Mouse (Mus musculus): Measurements from ENCODE around the gene Dnajc5. TPM values are rescaled to one million over a fixed set of nuclear protein-coding genes. Genes with fewer than 3 reads are reported as not detected.

The Dnajc5 gene
- polyA plus RNA-seq, 1 experiment from 2014 or later, result 97.1 TPM

DNA sequence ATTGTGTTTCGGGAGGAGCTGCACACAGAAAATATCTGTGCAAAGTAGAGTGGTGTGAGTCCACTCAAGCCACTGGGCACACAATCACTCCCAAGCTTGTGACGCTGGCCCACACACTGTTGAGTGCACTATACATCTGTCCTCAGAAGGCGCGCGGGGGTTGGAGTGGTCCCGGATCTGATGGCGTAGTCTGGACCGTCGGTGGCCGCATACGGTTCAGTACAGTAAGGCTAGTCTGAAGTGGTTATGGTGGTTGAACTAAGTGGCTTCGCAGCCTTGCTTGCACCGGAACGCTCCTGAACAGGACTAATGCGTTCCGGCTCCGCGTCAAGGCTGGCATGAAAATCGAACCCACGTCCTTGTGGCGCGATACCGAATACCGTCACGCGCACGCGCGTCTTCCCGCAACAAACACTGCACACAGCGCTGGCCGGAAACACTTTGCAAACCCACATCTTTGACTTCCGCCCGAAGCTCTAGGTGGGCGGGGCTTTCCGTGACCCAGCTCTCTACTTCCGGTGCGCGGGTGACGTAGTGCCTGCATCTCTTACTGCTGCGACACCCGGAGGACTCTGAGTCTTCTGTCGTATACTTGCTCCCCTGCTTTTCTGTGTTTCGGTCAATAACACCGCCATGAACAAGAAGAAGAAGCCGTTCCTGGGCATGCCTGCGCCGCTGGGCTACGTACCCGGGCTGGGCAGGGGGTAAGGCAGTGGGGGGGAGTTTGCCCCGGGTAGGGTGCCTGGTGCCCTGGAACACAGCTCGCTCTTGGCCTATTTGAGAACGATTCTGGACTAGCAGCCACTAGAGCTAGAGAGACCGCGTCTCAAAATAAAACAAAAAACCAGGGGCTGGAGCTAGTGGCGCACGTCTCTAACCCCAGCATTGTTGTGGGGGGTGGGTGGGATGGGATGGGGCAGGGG is 80.8 kb downstream of the Dnajc5 start:
- DNase-seq (ENCODE audit: low spot score) (peak; percentile 98), ATAC-seq (ENCODE audit: low FRiP score) (peak; percentile 92)
- peak overlapping the region; percentile 17 for H3K27ac ChIP-seq (ENCODE audit: low read depth, low read length)
- 2% methylated on average over 57 of the region's 57 CpGs for WGBS
- H3K9ac ChIP-seq (ENCODE audit: low read depth, low read length), result peak overlapping the region; percentile 67
- H3K4me2 ChIP-seq (replicated peaks; ENCODE audit: low read depth, low read length), result peak overlapping the region; percentile 69
- H3K4me3 ChIP-seq (ENCODE audit: low read depth, low read length), result peak overlapping the region; percentile 58
- H3K4me1 ChIP-seq (replicated peaks; ENCODE audit: control insufficient read depth, insufficient read depth, low read length), result peaks cover 10% of the 10 kb centered on the region; the same call in 1 of the 2 replicates
- no peaks in the 10 kb centered on the region for H3K9me3 ChIP-seq (ENCODE audit: control insufficient read depth, low read length)
- no peaks in the 10 kb centered on the region for H3K27me3 ChIP-seq (ENCODE audit: control insufficient read depth, insufficient read depth, low read length)
- no peaks in the 10 kb centered on the region for H3K36me3 ChIP-seq (ENCODE audit: control insufficient read depth, insufficient read depth, low read length)

DNA sequence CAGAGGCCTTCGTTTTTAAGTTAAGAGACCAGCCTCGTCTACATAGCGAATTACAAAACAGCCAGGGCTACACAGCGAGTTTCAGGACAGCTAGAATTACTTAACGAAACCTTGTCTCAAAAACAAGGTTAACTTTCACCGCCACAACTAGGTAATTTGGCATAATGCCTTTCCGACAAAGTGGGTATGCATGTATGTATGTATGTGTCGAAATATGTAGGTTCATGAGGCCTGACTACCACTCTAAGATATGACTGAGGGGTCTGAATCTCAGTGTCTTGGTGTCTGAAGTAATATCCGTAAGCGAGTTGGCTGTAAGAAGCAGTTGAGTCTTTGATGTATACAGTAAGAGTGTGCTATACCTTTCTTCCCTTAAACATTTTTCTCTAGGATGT is 81.5 kb downstream of the Dnajc5 start:
- Histone ChIP-seq H3K27me3 (ENCODE audit: control insufficient read depth, insufficient read depth, low read length) (no peaks in the 10 kb centered on the region), H3K4me2 (replicated peaks; ENCODE audit: low read depth, low read length) (peak overlapping the region; percentile 61), H3K27ac (ENCODE audit: low read depth, low read length) (no peak overlapping the region), H3K4me3 (ENCODE audit: low read depth, low read length) (peak overlapping the region; percentile 58), H3K36me3 (ENCODE audit: control insufficient read depth, insufficient read depth, low read length) (no peaks in the 10 kb centered on the region), H3K9me3 (ENCODE audit: control insufficient read depth, low read length) (no peaks in the 10 kb centered on the region), H3K4me1 (replicated peaks; ENCODE audit: control insufficient read depth, insufficient read depth, low read length) (peaks cover 10% of the 10 kb centered on the region; the same call in 1 of the 2 replicates), H3K9ac (ENCODE audit: low read depth, low read length) (peak overlapping the region; percentile 67)
- DNase-seq (ENCODE audit: low spot score), result no peak
- ATAC-seq (ENCODE audit: low FRiP score), result no peak
- 29% methylated on average over 10 of the region's 10 CpGs for WGBS

DNA sequence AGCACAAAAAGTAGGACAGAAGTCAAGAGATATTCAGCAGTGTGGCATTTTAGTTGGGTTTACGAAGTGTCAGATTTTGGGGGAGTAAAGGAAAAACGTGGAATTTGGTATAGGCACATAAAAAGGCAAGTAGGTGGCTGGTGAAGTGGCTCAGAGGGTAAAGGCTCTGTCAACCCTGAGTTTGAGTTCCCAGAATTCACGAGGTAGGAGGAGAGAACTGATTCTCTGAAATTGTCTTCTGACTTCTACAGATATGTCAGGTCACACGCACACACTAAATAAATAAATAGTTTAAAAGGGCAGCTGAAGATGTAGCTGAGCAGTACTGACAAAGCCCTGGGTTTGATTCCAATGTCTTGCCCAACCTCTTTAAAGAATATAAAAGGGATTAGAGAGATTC is 82.1 kb downstream of the Dnajc5 start:
- H3K4me1 ChIP-seq (replicated peaks; ENCODE audit: control insufficient read depth, insufficient read depth, low read length), result peaks cover 10% of the 10 kb centered on the region; the same call in 1 of the 2 replicates
- H3K4me3 ChIP-seq (ENCODE audit: low read depth, low read length), result no peak overlapping the region
- H3K36me3 ChIP-seq (ENCODE audit: control insufficient read depth, insufficient read depth, low read length), result no peaks in the 10 kb centered on the region
- no peak overlapping the region for H3K27ac ChIP-seq (ENCODE audit: low read depth, low read length)
- WGBS, result 82% methylated on average over 4 of the region's 4 CpGs
- no peak for ATAC-seq (ENCODE audit: low FRiP score)
- H3K27me3 ChIP-seq (ENCODE audit: control insufficient read depth, insufficient read depth, low read length), result no peaks in the 10 kb centered on the region
- no peaks in the 10 kb centered on the region for H3K9me3 ChIP-seq (ENCODE audit: control insufficient read depth, low read length)
- no peak for DNase-seq (ENCODE audit: low spot score)
- no peak overlapping the region for H3K4me2 ChIP-seq (replicated peaks; ENCODE audit: low read depth, low read length)
- H3K9ac ChIP-seq (ENCODE audit: low read depth, low read length), result no peak overlapping the region

Other genes starting within 250 kb of the Dnajc5 start
- gene Gmeb2, start 232.4 kb upstream of the Dnajc5 start, polyA plus RNA-seq (2014; fragmentation: Nextera tagmentation; extraction: Ambion mirVana), result 17.9 and 19.7 TPM in 2 replicates
- 426 and 432 TPM in 2 replicates for gene Stmn3, start 206.0 kb upstream of the Dnajc5 start, polyA plus RNA-seq (2014; fragmentation: Nextera tagmentation; extraction: Ambion mirVana)
- gene Rtel1, start 200.7 kb upstream of the Dnajc5 start, polyA plus RNA-seq (2014; fragmentation: Nextera tagmentation; extraction: Ambion mirVana), result 41.6 and 45.6 TPM in 2 replicates
- 33.4 and 38.1 TPM in 2 replicates for gene Zgpat, start 155.6 kb upstream of the Dnajc5 start, polyA plus RNA-seq (2014; fragmentation: Nextera tagmentation; extraction: Ambion mirVana)
- 51.6 and 55.2 TPM in 2 replicates for gene Arfrp1, start 155.1 kb upstream of the Dnajc5 start, polyA plus RNA-seq (2014; fragmentation: Nextera tagmentation; extraction: Ambion mirVana)
- gene Lime1, start 140.4 kb upstream of the Dnajc5 start, polyA plus RNA-seq (2014; fragmentation: Nextera tagmentation; extraction: Ambion mirVana), result 20.2 and 20.9 TPM in 2 replicates
- 15.6 and 17.2 TPM in 2 replicates for gene Zbtb46, start 61.1 kb upstream of the Dnajc5 start, polyA plus RNA-seq (2014; fragmentation: Nextera tagmentation; extraction: Ambion mirVana)
- 0.09 and 0.14 TPM in 2 replicates for gene Abhd16b, start 27.3 kb upstream of the Dnajc5 start, polyA plus RNA-seq (2014; fragmentation: Nextera tagmentation; extraction: Ambion mirVana)
- 145 and 151 TPM in 2 replicates for gene Tpd52l2, start 23.3 kb upstream of the Dnajc5 start, polyA plus RNA-seq (2014; fragmentation: Nextera tagmentation; extraction: Ambion mirVana)
- gene Uckl1, start 64.4 kb downstream of the Dnajc5 start, polyA plus RNA-seq (2014; fragmentation: Nextera tagmentation; extraction: Ambion mirVana), result 54.1 and 57.7 TPM in 2 replicates
- 66.5 and 78.1 TPM in 2 replicates for gene Prpf6, start 71.4 kb downstream of the Dnajc5 start, polyA plus RNA-seq (2014; fragmentation: Nextera tagmentation; extraction: Ambion mirVana)
- gene Zfp512b, start 72.3 kb downstream of the Dnajc5 start, polyA plus RNA-seq (2014; fragmentation: Nextera tagmentation; extraction: Ambion mirVana), result 25.4 and 30.8 TPM in 2 replicates
- gene Samd10, start 78.7 kb downstream of the Dnajc5 start, polyA plus RNA-seq (2014; fragmentation: Nextera tagmentation; extraction: Ambion mirVana), result 75.9 and 77.7 TPM in 2 replicates
- gene Gm29797, start 136.5 kb downstream of the Dnajc5 start, polyA plus RNA-seq (2014; fragmentation: Nextera tagmentation; extraction: Ambion mirVana), result 0.35 TPM in 1 of 2 replicates, not detected in the other
- 17.0 and 17.1 TPM in 2 replicates for gene Sox18, start 151.2 kb downstream of the Dnajc5 start, polyA plus RNA-seq (2014; fragmentation: Nextera tagmentation; extraction: Ambion mirVana)
- 20.7 and 21.2 TPM in 2 replicates for gene Tcea2, start 159.8 kb downstream of the Dnajc5 start, polyA plus RNA-seq (2014; fragmentation: Nextera tagmentation; extraction: Ambion mirVana)
- 62.2 and 63.7 TPM in 2 replicates for gene Rgs19, start 173.5 kb downstream of the Dnajc5 start, polyA plus RNA-seq (2014; fragmentation: Nextera tagmentation; extraction: Ambion mirVana)
- not detected in 2 replicates for gene Lkaaear1, start 178.0 kb downstream of the Dnajc5 start, polyA plus RNA-seq (2014; fragmentation: Nextera tagmentation; extraction: Ambion mirVana)
- gene Oprl1, start 194.5 kb downstream of the Dnajc5 start, polyA plus RNA-seq (2014; fragmentation: Nextera tagmentation; extraction: Ambion mirVana), result 21.6 and 24.3 TPM in 2 replicates
- gene Myt1, start 242.8 kb downstream of the Dnajc5 start, polyA plus RNA-seq (2014; fragmentation: Nextera tagmentation; extraction: Ambion mirVana), result 38.7 and 39.3 TPM in 2 replicates

Measured in hindbrain, embryonic 11.5 days (tissue).